Mouse (Mus musculus) ES-E14 (cell line): Measurements from ENCODE around the gene Mvd. TPM values are rescaled to one million over a fixed set of nuclear protein-coding genes. Genes with fewer than 3 reads are reported as not detected.

Experiments used
- DNase-seq: peaks from one replicate; pipeline ENCODE4 v3.0.0-alpha.2; 2013; ENCODE audit warnings: low read depth, low spot score
- H3K27ac ChIP-seq: 2 replicates; pipeline ENCODE4 v1.5.1; 2012; ENCODE audit warnings: low read depth, mild to moderate bottlenecking, low read length, moderate library complexity, mixed read lengths; ENCODE audit not compliant: poor library complexity, insufficient read depth, severe bottlenecking
- H3K36me3 ChIP-seq: 2 replicates; pipeline ENCODE4 v1.6.1; 2012; ENCODE audit warnings: mild to moderate bottlenecking, low read length, moderate library complexity, mixed read lengths; ENCODE audit not compliant: control insufficient read depth, poor library complexity, insufficient read depth, severe bottlenecking
- H3K4me1 ChIP-seq, 2 experiments: fragments of 150-350 bp in 1 of 2; sonication (generic) in 1 of 2; 2 replicates each; pipeline ENCODE4 v1.6.1; 2012; ENCODE audit warnings: low read length in 2 of 2, mild to moderate bottlenecking in 1 of 2, mixed read lengths in 1 of 2; ENCODE audit not compliant: control insufficient read depth in 2 of 2, insufficient read depth in 2 of 2, poor library complexity in 1 of 2
- H3K4me3 ChIP-seq, 2 experiments: fragments of 150-350 bp in 1 of 2; sonication (generic) in 1 of 2; 2 replicates each; pipeline ENCODE4 v1.5.1; 2012; ENCODE audit warnings: low read length in 2 of 2, low read depth in 1 of 2, mild to moderate bottlenecking in 1 of 2, mixed read lengths in 1 of 2; ENCODE audit not compliant: insufficient read depth in 1 of 2, poor library complexity in 1 of 2, severe bottlenecking in 1 of 2
- H3K9ac ChIP-seq: 2 replicates; pipeline ENCODE4 v1.6.1; 2012; ENCODE audit warnings: low read depth, mild to moderate bottlenecking, low read length, mixed read lengths; ENCODE audit not compliant: poor library complexity, insufficient read depth, severe bottlenecking
- H3K9me3 ChIP-seq: fragments of 150-350 bp; sonication (generic); 2 replicates; pipeline ENCODE4 v1.6.1; 2012; ENCODE audit warnings: low read depth, mild to moderate bottlenecking, low read length; ENCODE audit not compliant: control insufficient read depth, insufficient read depth
- CHD2 ChIP-seq: IDR thresholded peaks from 2 replicates; pipeline ENCODE4 v1.6.1; 2014; ENCODE audit warnings: mild to moderate bottlenecking, low read depth, low read length, inconsistent platforms
- HCFC1 ChIP-seq: IDR thresholded peaks from 2 replicates; pipeline ENCODE4 v1.6.1; 2012; ENCODE audit warnings: low read length, inconsistent platforms, borderline replicate concordance; ENCODE audit not compliant: insufficient read depth
- MAFK ChIP-seq: IDR thresholded peaks from 2 replicates; pipeline ENCODE4 v1.6.1; 2014; ENCODE audit warnings: mild to moderate bottlenecking, low read depth, low read length, inconsistent platforms; ENCODE audit not compliant: insufficient read depth
- ZC3H11A ChIP-seq: IDR thresholded peaks from 2 replicates; pipeline ENCODE4 v1.6.1; 2012; ENCODE audit warnings: low read depth, mild to moderate bottlenecking, inconsistent platforms, low read length, borderline replicate concordance
- ZNF384 ChIP-seq: IDR thresholded peaks from 2 replicates; pipeline ENCODE4 v1.6.1; 2012; ENCODE audit warnings: low read depth, low read length, inconsistent platforms
- in situ Hi-C, 2 experiments: fragments of 600-800 bp; cut with MboI; formaldehyde crosslinking; loops; one replicate each; pipeline ENCODE4 v1.15.1; 2025; ENCODE audit warnings: low sequenced_read_pairs in 2 of 2, inconsistent platforms in 1 of 2; ENCODE audit not compliant: unreplicated experiment in 2 of 2
- total RNA-seq: library from RNA; depleted of rRNA; stranded (reverse); fragments of 300-350 nt; gene quantifications from 2 replicates; pipeline ENCODE4 v1.2.3, GENCODE M21; 2012

Mvd gene
- total RNA-seq, 1 experiment = 35.2 TPM

- TF ChIP-seq HCFC1 (no peak), CHD2 (no peak), ZNF384 (no peak), MAFK (no peak), ZC3H11A (no peak)
- peak overlapping the region; percentile 74 for H3K9ac ChIP-seq
- peaks cover 3 to 24% of the 10 kb centered on the region in 2 experiments; a peak in 2 of 4 replicates for H3K4me1 ChIP-seq
- DNase-seq = no peak
- H3K9me3 ChIP-seq = no peaks in the 10 kb centered on the region
- H3K36me3 ChIP-seq = peaks cover 21% of the 10 kb centered on the region; the same call in 1 of the 2 replicates
- peak overlapping the region; percentile 71 to 74 for H3K4me3 ChIP-seq
- in situ Hi-C loops = no loop called here
- no peak overlapping the region for H3K27ac ChIP-seq
Measured at GRCm38 (mm10) chr8:122431694-122432442, 11.4 kb downstream of the Mvd start.

GRCm38 (mm10) chr8:122430646-122431045 lies 12.6 kb downstream of the Mvd start:
- Histone ChIP-seq H3K27ac (no peak overlapping the region), H3K9me3 (no peaks in the 10 kb centered on the region), H3K4me1 (peaks cover 3 to 21% of the 10 kb centered on the region in 2 experiments; a peak in 2 of 4 replicates), H3K36me3 (peaks cover 14% of the 10 kb centered on the region; the same call in 1 of the 2 replicates), H3K4me3 (no peak overlapping the region), H3K9ac (no peak overlapping the region)
- in situ Hi-C loops = no loop called here
- no peak for DNase-seq
- TF ChIP-seq CHD2 (no peak), ZNF384 (no peak), HCFC1 (no peak), ZC3H11A (no peak), MAFK (no peak)

GRCm38 (mm10) chr8:122430058-122430636 lies 13.1 kb downstream of the Mvd start:
- in situ Hi-C loops = no loop called here
- DNase-seq = no peak
- H3K4me3 ChIP-seq = no peak overlapping the region
- H3K9me3 ChIP-seq = no peaks in the 10 kb centered on the region
- peaks cover 3 to 21% of the 10 kb centered on the region in 2 experiments; a peak in 2 of 4 replicates for H3K4me1 ChIP-seq
- TF ChIP-seq MAFK (no peak), ZC3H11A (no peak), HCFC1 (no peak), CHD2 (no peak), ZNF384 (no peak)
- no peak overlapping the region for H3K9ac ChIP-seq
- H3K27ac ChIP-seq = no peak overlapping the region
- H3K36me3 ChIP-seq = peaks cover 14% of the 10 kb centered on the region; the same call in 1 of the 2 replicates

GRCm38 (mm10) chr8:122428163-122428562 lies 15.1 kb downstream of the Mvd start:
- DNase-seq = no peak
- H3K4me3 ChIP-seq = no peak overlapping the region
- in situ Hi-C loops = no loop called here
- no peak overlapping the region for H3K27ac ChIP-seq
- TF ChIP-seq ZNF384 (no peak), CHD2 (no peak), MAFK (no peak), HCFC1 (no peak), ZC3H11A (no peak)
- H3K36me3 ChIP-seq = peaks cover 3% of the 10 kb centered on the region; the same call in 1 of the 2 replicates
- H3K4me1 ChIP-seq = peaks cover 3 to 26% of the 10 kb centered on the region in 2 experiments; a peak in 2 of 4 replicates
- H3K9me3 ChIP-seq = no peaks in the 10 kb centered on the region
- no peak overlapping the region for H3K9ac ChIP-seq
